Mouse (Mus musculus): ENCODE measurements at regions not wholly inside any gene's neighbourhood (a gene's known extent, or its start where the extent isn't known, plus 50 kb on each side); places are given as distances from the start of the nearest gene placed in this dataset.

DNA sequence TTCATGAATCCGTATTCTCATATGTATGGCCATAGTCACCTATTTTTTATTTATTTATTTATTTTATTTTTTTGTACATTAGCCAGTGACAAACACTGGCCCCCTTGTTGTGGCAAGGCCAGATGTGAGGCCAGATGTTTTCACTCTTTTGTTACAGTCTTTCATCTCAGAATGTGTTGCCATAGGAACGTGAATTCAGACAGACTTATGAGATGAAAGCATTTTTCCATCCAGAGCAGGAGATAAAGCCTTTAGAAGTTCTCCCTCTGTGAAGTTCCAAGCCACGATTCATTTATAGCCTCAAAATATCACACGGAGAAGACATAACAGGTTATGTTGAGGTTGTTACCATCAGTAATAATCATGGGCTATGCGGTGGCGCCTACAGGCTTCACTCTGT is 220.9 kb downstream of the Arpp21 start:
- no peak for DNase-seq (ENCODE audit: extremely low spot score)

- DNase-seq (ENCODE audit: extremely low spot score), result no peak
Observed at GRCm38 (mm10) chr9:111994401-111994800, 241.3 kb downstream of the Arpp21 start.

DNA sequence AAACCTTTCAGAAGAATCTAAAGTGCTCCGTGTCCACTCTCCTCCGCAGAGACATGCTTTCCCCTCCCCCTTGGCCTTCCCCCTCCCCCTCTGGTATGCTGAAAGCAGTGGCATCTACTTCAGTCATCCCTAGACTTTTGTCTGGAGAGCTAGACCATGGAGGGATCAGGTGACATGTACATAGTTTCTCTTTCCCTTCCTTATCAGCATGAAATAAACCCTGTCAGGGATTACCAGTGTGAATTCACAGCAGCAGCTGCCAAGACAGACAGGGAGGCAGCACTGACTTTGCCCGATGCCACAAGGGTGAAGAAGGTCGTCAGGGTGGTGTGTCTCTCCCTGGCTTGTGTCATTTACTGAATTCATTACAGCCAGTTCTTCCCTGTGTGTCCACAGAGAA is 241.9 kb downstream of the Arpp21 start:
- DNase-seq (ENCODE audit: extremely low spot score), result peak; percentile 37

DNA sequence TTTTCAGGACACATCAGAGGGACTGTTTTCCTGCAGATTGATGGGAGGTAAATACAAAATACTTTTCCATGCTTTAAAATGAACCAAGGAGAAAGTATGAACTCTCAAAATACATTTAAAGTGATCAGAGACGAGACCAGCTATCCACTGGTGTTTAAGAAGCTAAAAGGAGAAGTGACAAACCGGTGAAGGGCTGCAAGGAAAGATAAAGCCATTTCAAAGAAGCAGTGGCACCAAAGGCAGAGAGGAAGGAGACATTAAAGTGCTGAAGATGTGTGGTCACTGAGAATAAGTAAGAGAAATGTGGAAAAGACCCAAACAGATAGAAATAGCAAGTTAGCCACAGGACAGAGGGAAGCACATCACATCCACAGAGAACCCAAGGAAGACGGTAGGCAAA is 245.7 kb downstream of the Arpp21 start:
- no peak for DNase-seq (ENCODE audit: extremely low spot score)

DNA sequence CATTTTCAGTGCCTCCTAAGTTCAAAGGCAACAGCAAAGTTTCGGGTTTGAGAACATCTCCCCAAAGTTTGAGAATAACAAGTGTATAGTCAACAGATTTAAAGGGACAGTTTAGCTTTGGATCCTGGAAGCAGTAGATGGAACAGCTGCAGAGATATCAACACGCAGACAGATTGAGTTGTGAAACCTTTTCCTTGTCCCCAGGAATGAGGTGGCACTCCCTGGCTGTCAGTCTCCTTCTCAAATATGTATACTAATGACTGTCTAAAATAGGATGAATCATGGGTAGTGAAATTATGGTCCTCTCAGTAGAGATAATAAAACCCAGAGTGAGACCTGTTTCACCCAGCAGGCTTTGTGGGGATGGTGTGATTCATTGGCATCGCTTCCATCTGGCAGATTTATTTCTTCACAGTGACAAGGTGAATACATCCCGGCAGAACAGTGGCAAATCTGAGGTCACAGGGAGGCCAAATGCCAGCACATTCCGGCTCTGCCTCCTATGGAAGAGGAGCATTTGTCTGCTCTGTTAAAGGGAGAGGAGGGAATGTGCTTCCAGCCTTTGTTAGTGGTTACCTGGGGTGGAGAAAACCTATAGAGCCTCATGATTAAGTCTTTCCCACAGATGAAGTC is 272.2 kb downstream of the Arpp21 start:
- peak; percentile 29 for DNase-seq (ENCODE audit: extremely low spot score)

DNA sequence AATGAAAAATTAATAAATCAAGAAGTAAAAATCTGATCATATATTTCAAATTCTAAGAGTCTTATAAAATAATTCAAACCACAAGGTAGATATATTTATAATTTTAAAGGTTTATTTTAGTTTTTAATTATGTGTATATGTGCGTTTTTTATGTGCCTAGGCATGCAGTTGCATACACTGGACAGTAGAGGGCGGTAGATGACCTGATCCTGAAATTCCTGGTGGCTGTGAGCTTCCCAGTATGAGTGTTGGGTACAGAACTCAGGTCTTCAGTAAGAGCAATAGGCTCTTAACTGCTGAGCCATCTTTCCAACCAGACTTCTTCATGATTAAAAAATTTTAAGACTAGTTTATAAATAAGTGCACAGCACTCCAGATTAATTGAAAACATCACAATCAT is 267.7 kb upstream of the Stac start:
- DNase-seq (ENCODE audit: extremely low spot score), result no peak

- peak; percentile 17 for DNase-seq (ENCODE audit: extremely low spot score)
Observed at GRCm38 (mm10) chr9:111939271-111940067, 249.3 kb upstream of the Stac start.

GRCm38 (mm10) chr9:111932455-111932854 is 242.3 kb upstream of the Stac start:
- no peak for DNase-seq (ENCODE audit: extremely low spot score)

GRCm38 (mm10) chr9:111918275-111918940 is 228.3 kb upstream of the Stac start:
- DNase-seq (ENCODE audit: extremely low spot score), result peak; percentile 69

- peak; percentile 75 for DNase-seq (ENCODE audit: extremely low spot score)
Observed at GRCm38 (mm10) chr9:111916684-111917535, 226.8 kb upstream of the Stac start.

GRCm38 (mm10) chr9:111908806-111909205 is 218.7 kb upstream of the Stac start:
- no peak for DNase-seq (ENCODE audit: extremely low spot score)

GRCm38 (mm10) chr9:111900196-111900595 is 210.0 kb upstream of the Stac start:
- DNase-seq (ENCODE audit: extremely low spot score), result no peak

GRCm38 (mm10) chr9:111897626-111898025 is 207.5 kb upstream of the Stac start:
- no peak for DNase-seq (ENCODE audit: extremely low spot score)

DNA sequence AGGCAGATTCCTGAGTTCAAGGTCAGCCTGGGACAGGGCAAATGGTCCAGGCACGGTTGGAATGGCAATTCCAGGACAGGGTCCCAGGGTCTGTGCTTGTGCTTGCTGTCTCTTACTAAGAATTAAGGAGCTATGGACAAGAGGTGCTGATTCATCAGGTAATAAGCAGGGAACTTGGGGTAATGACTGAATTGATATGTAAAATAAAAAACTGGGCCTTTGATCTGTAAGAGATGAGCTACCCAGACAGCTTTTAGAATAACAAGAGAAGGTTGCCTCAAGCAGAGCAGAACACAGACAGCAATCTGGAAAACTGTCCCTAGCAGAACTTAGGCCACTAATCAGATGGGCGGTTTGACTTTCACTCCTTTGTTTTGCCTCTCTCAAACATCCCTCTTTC is 189.6 kb upstream of the Stac start:
- no peak for DNase-seq (ENCODE audit: extremely low spot score)

DNA sequence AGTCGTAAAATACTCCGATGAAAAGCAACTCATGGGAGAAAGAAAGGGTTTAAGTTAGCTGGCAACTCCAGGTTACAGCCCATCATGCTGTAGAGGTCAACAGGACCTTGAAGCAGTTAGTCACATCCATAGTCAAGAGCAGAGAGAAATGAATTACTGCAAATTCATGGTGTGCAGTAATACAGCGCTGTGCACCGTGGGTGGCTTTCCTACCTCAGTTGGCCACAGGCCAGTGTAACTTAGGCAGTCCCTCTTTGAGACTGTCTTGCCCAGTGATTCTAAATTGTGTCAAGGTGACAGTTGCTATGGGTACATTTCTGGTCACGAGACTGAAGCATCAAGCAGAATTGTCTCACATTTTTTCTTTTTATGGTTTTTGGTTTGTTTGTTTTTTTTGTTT is 186.7 kb upstream of the Stac start:
- DNase-seq (ENCODE audit: extremely low spot score), result no peak

GRCm38 (mm10) chr9:111870466-111870865 is 180.3 kb upstream of the Stac start:
- no peak for DNase-seq (ENCODE audit: extremely low spot score)

DNA sequence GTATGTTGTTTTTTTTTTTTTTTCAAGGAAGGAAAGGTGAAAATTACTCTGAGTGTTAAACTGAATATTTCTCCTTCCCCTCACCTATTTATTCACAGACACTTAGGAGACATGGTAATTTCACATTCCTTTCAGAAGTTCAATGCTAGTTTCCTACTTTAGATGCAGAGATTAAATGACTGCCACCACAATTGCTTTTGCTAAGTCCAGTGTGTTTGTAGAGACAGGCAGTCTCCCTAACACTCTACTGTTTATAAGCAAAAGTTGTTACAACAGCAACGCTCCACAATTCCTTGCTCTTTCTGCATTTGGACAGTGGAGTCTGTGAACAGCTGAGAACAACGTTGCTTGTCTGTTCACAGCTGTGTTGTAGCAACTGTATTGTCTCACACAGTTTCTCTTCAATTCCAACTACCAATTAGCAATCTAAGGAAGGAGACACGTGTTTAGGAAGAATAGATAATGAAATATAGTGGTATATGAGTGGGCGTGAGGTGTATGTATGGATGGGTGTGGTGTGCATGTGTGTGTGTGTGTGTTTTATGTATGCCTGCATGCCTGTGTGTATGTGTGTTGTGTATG is 179.7 kb upstream of the Stac start:
- no peak for DNase-seq (ENCODE audit: extremely low spot score)

DNA sequence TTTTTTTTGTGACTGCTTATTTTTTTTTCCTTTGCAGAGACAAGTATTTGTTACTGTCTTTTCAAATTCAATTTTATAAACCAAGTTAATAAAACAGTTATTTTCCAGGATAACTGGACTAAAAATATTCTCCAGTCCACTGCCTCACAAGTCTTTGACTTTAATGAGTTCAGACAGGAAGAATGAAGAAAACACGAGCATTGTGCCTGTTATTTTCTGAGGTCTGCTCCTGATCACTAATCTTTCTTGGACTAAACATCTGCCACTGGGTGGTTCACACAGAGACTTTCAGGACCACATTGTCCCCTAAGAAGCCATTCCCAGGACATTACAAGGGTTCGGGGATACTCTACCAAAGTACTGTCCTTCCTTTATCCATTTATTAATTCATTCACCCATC is 167.9 kb upstream of the Stac start:
- no peak for DNase-seq (ENCODE audit: extremely low spot score)

- DNase-seq (ENCODE audit: extremely low spot score), result no peak
Observed at GRCm38 (mm10) chr9:111854976-111855375, 164.8 kb upstream of the Stac start.

DNA sequence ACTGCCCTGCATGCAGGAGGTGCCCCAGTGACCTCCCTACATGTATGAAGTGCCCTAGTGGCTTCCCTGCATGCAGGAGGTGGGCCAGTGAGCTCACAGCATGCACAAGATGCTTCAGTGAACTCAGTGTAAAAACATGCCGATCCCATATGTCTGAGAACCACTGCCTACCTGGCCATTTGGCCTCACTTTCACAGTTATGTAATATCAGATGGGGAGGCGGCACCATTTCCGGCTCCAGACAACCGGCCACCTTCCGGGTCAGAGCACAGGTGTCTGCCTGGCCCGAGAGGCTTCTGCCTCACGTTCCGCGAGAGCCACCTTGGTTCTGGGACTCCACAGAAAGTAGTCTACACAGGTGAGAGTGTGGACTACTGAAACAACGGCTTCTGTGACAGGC is 156.2 kb upstream of the Stac start:
- DNase-seq (ENCODE audit: extremely low spot score), result no peak

- DNase-seq (ENCODE audit: extremely low spot score), result no peak
Observed at GRCm38 (mm10) chr9:111841151-111841550, 151.0 kb upstream of the Stac start.
